Mouse (Mus musculus): ENCODE results near the gene Efhd1.

GRCm38 (mm10) chr1:87225739-87226138 is 38.4 kb upstream of the Efhd1 start:
- no peak for TF ChIP-seq POLR2A (IDR thresholded peaks at IDR 0.05; ENCODE audit: control insufficient read depth, low read depth, low read length)
- no peak for TF ChIP-seq CTCF (IDR thresholded peaks at IDR 0.05; ENCODE audit: control insufficient read depth, insufficient read depth, insufficient replicate concordance, low read depth, low read length)

Data from testis, adult 2 months (tissue).